Mouse (Mus musculus) stomach, embryonic 16.5 days (tissue): ENCODE measurements at regions not wholly inside any gene's neighbourhood (a gene's known extent, or its start where the extent isn't known, plus 50 kb on each side); places are given as distances from the start of the nearest gene placed in this dataset.

Experiments used
- ATAC-seq: fragments of 200-750 bp; cut with Nextera tagmentation; 2 replicates; pipeline ENCODE4 v1.8.0; 2017; ENCODE audit warnings: moderate number of reproducible peaks, moderate TSS enrichment; ENCODE audit not compliant: insufficient read depth, low FRiP score
- H3K27ac ChIP-seq: fragments of 300-500 bp; sonication (generic); 2 replicates; pipeline ENCODE4 v1.5.1; 2014; ENCODE audit warnings: low read length
- H3K27me3 ChIP-seq: fragments of 300-500 bp; sonication (generic); 2 replicates; pipeline ENCODE4 v1.6.1; 2014; ENCODE audit warnings: low read length, control low read depth, mixed read lengths; ENCODE audit not compliant: control insufficient read depth, insufficient read depth
- H3K36me3 ChIP-seq: fragments of 300-500 bp; sonication (generic); 2 replicates; pipeline ENCODE4 v1.6.1; 2014; ENCODE audit warnings: low read length; ENCODE audit not compliant: control insufficient read depth, insufficient read depth
- H3K4me1 ChIP-seq: fragments of 300-500 bp; sonication (generic); 2 replicates; pipeline ENCODE4 v1.6.1; 2014; ENCODE audit warnings: low read length, control low read depth, mixed read lengths; ENCODE audit not compliant: control insufficient read depth, insufficient read depth
- H3K4me2 ChIP-seq: fragments of 300-500 bp; sonication (generic); 2 replicates; pipeline ENCODE4 v1.6.1; 2014; ENCODE audit warnings: low read depth, low read length, mixed read lengths
- H3K4me3 ChIP-seq: fragments of 300-500 bp; sonication (generic); replicated peaks from 2 replicates; pipeline ENCODE4 v1.5.1; 2014; ENCODE audit warnings: mild to moderate bottlenecking, low read length
- H3K9ac ChIP-seq: fragments of 300-500 bp; sonication (generic); 2 replicates; pipeline ENCODE4 v1.6.1; 2014; ENCODE audit warnings: low read length
- H3K9me3 ChIP-seq: fragments of 300-500 bp; sonication (generic); replicated peaks from 2 replicates; pipeline ENCODE4 v1.6.1; 2016; ENCODE audit warnings: low read length, control low read depth; ENCODE audit not compliant: control insufficient read depth
- WGBS: fragments of 180-500 bp; shearing (Covaris S2); extraction: QIAGEN DNeasy Blood & Tissue Kit; methylation state at CpG from one replicate; pipeline ENCODE4 v1.1.7; 2014; 5-methylcytosine and 5-hydroxymethylcytosine counted together

DNA sequence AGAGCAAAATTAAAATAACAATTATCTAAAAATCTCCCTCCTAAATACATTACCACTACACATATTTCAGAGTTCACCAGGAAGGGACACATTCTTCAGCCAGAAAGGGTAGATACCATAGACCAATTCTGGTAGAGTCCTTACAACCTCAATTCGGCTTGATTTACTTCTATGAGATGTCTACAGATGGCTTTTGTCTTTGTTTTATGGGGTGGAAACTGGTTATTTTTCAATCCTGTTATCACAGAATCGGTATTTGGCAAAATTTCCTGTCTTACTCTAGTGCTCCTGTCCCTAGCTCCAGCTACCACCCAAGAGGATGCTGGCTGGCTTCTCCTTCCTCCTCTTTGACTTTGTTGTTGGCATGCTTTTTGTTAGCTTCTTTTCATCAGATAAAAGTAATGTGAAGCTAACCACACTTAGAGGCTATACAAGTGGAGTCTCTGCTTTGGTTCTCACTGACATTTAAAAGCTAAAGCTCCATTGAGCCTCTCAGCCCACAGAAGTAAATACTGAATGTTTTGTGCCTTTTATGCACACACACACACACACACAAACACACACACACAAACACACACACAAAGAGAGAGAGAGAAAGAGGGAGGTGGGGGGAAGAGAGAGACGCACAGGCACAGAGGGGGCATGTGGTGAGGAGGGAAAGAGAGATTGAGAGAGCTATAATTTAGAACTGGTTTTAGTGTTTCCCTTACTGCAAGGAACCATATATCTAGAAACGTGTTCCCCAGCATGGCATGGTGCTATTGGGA is 109.1 kb downstream of the Gm815 start:
- H3K27ac ChIP-seq: no peak overlapping the region
- no peaks in the 10 kb centered on the region for H3K27me3 ChIP-seq
- H3K36me3 ChIP-seq: no peaks in the 10 kb centered on the region
- WGBS: 73% methylated on average over 4 of the region's 4 CpGs
- H3K9ac ChIP-seq: no peak overlapping the region
- H3K4me2 ChIP-seq: no peak overlapping the region
- H3K4me1 ChIP-seq: no peaks in the 10 kb centered on the region
- H3K4me3 ChIP-seq: no peak overlapping the region
- H3K9me3 ChIP-seq: no peaks in the 10 kb centered on the region
- ATAC-seq: no peak

- H3K4me3 ChIP-seq: no peak overlapping the region
Measured at GRCm38 (mm10) chr19:26999596-26999995, 113.9 kb downstream of the Gm815 start.

DNA sequence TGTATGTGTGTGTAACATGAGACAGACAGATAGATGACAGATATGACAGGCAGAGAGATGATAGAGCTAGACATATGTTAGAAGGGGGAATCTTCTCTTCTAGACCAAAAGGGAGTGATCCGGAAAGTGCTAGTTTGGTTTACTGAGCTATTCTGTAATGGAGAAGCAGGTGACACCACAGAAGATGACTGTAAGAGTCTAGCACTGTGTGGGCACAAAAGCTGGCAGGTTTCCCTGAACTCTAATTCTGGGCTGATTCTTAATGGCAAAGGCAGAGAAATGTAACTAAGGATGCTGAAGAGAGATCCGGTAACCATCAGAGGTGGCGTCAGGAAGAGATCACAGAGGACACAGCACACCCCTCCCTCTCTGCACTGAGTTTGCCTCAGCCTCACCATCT is 136.2 kb downstream of the Gm815 start:
- WGBS: 85% methylated on average over 3 of the region's 3 CpGs
- Histone ChIP-seq H3K9me3 (no peaks in the 10 kb centered on the region), H3K4me1 (no peaks in the 10 kb centered on the region)

More at GRCm38 (mm10) chr19:26999596-26999995, 113.9 kb downstream of the Gm815 start:
- no peak overlapping the region for H3K27ac ChIP-seq
- H3K27me3 ChIP-seq: no peaks in the 10 kb centered on the region
- no peaks in the 10 kb centered on the region for H3K36me3 ChIP-seq
- H3K4me2 ChIP-seq: no peak overlapping the region
- ATAC-seq: no peak
- 73% methylated on average over 3 of the region's 3 CpGs for WGBS
- H3K9me3 ChIP-seq: no peaks in the 10 kb centered on the region
- H3K9ac ChIP-seq: no peak overlapping the region
- H3K4me1 ChIP-seq: no peaks in the 10 kb centered on the region

GRCm38 (mm10) chr19:27022917-27023316 is 137.2 kb downstream of the Gm815 start:
- ATAC-seq: no peak
- Histone ChIP-seq H3K4me1 (no peaks in the 10 kb centered on the region), H3K4me2 (no peak overlapping the region), H3K4me3 (no peak overlapping the region), H3K27ac (no peak overlapping the region), H3K9ac (no peak overlapping the region), H3K9me3 (no peaks in the 10 kb centered on the region), H3K27me3 (no peaks in the 10 kb centered on the region), H3K36me3 (no peaks in the 10 kb centered on the region)
- WGBS: 69% methylated on average over 5 of the region's 5 CpGs

More for the DNA sequence above, 136.2 kb downstream of the Gm815 start:
- Histone ChIP-seq H3K27ac (no peak overlapping the region), H3K36me3 (no peaks in the 10 kb centered on the region), H3K9ac (no peak overlapping the region), H3K4me3 (no peak overlapping the region), H3K27me3 (no peaks in the 10 kb centered on the region), H3K4me2 (no peak overlapping the region)
- ATAC-seq: no peak

DNA sequence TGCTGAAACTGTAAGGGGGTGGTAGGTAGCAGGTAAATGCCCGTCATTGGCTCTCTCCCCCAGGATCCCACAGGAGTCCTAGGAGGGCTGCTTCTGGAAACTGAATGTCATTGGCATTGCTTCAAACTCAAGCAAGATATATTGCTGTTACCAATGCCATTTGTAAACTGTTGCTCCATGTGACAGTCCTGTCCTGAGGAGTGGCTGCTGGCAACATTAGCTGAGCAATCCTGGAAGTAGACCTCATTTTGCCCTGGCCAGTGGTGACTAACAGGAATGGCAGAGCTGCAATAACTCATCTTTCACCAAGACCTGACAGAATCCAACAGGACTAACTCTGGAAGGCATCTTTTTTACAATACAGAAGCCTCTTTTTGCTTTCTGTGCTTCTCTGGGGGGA is 143.2 kb downstream of the Gm815 start:
- no peak overlapping the region for H3K4me2 ChIP-seq
- H3K27ac ChIP-seq: no peak overlapping the region
- no peaks in the 10 kb centered on the region for H3K4me1 ChIP-seq
- WGBS: 66% methylated on average over 1 of the region's 1 CpGs
- no peak overlapping the region for H3K9ac ChIP-seq
- no peaks in the 10 kb centered on the region for H3K9me3 ChIP-seq
- H3K36me3 ChIP-seq: no peaks in the 10 kb centered on the region
- H3K27me3 ChIP-seq: no peaks in the 10 kb centered on the region
- no peak for ATAC-seq
- H3K4me3 ChIP-seq: no peak overlapping the region

DNA sequence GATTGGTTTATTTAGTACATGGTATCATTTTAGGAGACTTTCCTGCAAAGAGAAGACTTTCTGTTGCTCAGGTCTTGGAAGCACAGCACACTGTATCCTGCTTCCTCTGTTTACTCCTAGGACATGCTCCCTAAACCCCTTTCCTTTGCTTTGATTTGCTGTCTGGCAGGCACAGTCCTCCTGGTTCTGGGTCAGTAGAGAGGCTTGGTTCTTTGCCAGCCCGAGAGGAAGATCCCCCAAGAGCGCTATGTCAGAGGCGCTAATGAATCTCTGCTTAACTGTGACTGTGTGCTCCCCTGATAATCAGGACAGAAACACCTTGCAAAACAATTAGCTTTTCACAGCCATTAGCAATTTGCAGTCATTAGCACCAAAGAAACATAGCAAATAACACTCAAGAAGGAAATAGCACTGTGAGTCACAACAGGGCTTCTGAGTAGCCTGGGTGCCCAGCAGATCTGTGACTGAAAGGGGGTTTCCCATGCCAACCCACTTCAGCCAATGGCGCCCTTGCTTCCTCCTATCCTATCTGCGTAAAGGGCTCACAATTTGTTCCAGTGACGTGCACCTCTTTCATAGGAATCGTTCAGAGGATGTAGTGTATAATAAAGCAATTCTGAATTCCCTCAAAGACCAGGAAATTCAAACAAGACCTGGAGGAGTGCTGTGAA is 145.5 kb downstream of the Gm815 start:
- WGBS: 59% methylated on average over 7 of the region's 7 CpGs

DNA sequence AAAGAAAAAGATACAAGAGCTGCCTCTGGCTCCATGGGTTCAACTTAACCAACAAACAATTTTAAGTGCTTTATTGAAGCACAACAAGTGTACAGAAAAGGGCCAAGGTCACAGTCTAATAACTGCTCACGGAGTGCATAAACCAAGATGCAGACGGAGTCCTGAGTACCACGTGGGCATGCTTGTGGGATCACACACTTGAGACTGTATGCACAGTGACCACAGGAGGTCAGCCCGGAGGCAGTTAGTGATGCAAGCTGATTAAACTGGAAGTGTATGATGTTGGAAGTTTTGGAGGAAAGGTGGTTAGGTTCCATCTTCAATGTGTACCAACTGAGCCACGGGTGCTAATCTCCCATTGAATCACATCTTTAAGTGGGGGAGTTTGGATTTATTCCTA is 146.9 kb downstream of the Gm815 start:
- Histone ChIP-seq H3K36me3 (no peaks in the 10 kb centered on the region), H3K27ac (no peak overlapping the region), H3K4me1 (no peaks in the 10 kb centered on the region), H3K9me3 (no peaks in the 10 kb centered on the region), H3K4me3 (no peak overlapping the region), H3K27me3 (no peaks in the 10 kb centered on the region), H3K9ac (no peak overlapping the region), H3K4me2 (no peak overlapping the region)
- 64% methylated on average over 5 of the region's 5 CpGs for WGBS
- ATAC-seq: no peak

More for the DNA sequence above, 145.5 kb downstream of the Gm815 start:
- Histone ChIP-seq H3K4me3 (no peak overlapping the region), H3K27ac (no peak overlapping the region), H3K4me1 (no peaks in the 10 kb centered on the region), H3K4me2 (no peak overlapping the region), H3K9me3 (no peaks in the 10 kb centered on the region), H3K9ac (no peak overlapping the region), H3K36me3 (no peaks in the 10 kb centered on the region), H3K27me3 (no peaks in the 10 kb centered on the region)
- no peak for ATAC-seq

GRCm38 (mm10) chr19:27038298-27038697 is 152.6 kb downstream of the Gm815 start:
- Histone ChIP-seq H3K4me3 (no peak overlapping the region), H3K27ac (peak overlapping the region; percentile 11; the same call in 1 of the 2 replicates), H3K9me3 (no peaks in the 10 kb centered on the region), H3K27me3 (no peaks in the 10 kb centered on the region), H3K4me2 (no peak overlapping the region), H3K36me3 (no peaks in the 10 kb centered on the region), H3K4me1 (peaks cover 6% of the 10 kb centered on the region; the same call in 1 of the 2 replicates), H3K9ac (no peak overlapping the region)
- 18% methylated on average over 3 of the region's 3 CpGs for WGBS
- 0 out of 2 replicates have a peak, but pooled peaks have one; percentile 25 for ATAC-seq

DNA sequence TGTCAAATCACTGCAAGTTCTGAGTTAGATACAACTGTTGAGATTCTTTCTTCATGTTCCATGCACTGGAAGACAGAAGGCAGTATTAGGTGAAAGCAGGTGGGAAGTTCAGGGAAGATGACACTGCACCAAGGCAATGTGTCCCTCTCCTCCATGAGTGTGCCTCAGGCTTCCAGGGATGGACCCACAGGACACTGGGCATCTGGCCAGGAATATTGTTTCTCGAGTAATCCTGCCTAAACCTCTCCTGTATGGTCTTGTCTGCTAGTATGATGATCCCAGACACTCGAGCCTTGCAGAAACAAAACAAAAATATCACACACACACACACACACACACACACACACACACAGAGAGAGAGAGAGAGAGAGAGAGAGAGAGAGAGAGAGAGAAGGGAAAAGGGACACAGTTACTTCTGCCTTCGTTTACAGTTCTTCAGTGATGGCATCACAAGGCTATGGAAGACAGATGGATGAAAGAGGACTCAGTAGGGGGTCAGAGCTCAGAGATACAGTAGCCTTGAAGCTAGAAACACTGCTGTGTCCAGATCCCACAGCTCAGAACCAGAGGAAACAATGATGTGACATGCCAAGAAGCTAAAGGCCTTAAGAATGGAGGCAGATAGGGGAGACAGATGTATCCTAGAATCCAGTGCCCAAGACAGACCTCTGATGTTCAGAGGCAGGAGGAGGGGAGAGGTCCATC is 154.8 kb downstream of the Gm815 start:
- WGBS: 34% methylated on average over 3 of the region's 3 CpGs

More for the DNA sequence above, 154.8 kb downstream of the Gm815 start:
- H3K4me3 ChIP-seq: no peak overlapping the region
- no peaks in the 10 kb centered on the region for H3K9me3 ChIP-seq
- H3K27me3 ChIP-seq: no peaks in the 10 kb centered on the region
- no peaks in the 10 kb centered on the region for H3K36me3 ChIP-seq
- H3K27ac ChIP-seq: no peak overlapping the region
- no peak for ATAC-seq
- H3K4me2 ChIP-seq: no peak overlapping the region
- H3K4me1 ChIP-seq: peaks cover 6% of the 10 kb centered on the region; the same call in 1 of the 2 replicates
- H3K9ac ChIP-seq: no peak overlapping the region
